ENCODE assay signal across 12 mouse cellular contexts in the genomic region with DNA sequence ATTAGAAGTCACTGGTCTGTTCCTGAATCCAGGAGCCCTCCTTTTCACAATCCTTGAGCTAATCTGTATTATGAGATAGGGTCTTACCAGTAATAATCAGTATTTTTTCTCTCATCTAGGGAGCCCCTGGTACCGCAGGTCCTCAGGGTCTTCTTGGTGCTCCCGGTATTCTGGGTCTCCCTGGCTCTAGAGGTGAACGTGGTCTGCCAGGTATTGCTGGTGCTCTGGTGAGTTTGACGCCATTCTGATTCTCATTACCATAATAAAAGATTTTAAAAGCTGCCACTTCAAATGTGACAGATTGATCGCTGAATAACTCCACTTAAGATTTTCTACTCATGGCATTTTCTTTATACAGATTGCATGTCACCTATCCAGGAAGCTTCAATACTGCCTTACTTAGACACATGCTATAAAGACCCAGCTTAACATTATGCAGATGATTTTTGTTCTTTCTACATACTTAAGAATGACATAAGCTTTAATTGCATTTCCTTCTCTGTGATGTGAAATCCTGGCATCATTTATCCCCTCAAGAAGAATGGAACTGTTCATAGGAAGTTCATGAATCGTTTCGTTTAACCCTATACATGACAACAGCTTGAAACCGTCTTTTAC.
"Had no signal": no experiment of that assay in that cellular context is flagged by ENCODE, and none has a peak within 500 bp of the region (broad histone marks: within the 10 kb centered on the region; RNA-seq: fewer than 3 reads in every experiment).

No protein-coding gene starts in this region.

- H3K9ac ChIP-seq: limb, embryonic 13.5 days; liver, embryonic 15.5 days; midbrain, embryonic 13.5 days had no signal

- H3K9me3 ChIP-seq: limb, embryonic 13.5 days; liver, embryonic 15.5 days; midbrain, embryonic 13.5 days had no signal

- H3K4me1 ChIP-seq: limb, embryonic 13.5 days; liver, embryonic 15.5 days; midbrain, embryonic 13.5 days had no signal

- ATAC-seq: lung, postnatal 0 days; midbrain, embryonic 13.5 days had no signal

- H3K36me3 ChIP-seq: liver, embryonic 15.5 days; midbrain, embryonic 13.5 days had no signal

- H3K4me3 ChIP-seq: limb, embryonic 13.5 days; liver, embryonic 15.5 days; midbrain, embryonic 13.5 days had no signal

- H3K4me2 ChIP-seq: limb, embryonic 13.5 days; liver, embryonic 11.5 days; liver, embryonic 15.5 days; midbrain, embryonic 13.5 days had no signal

- H3K27me3 ChIP-seq: limb, embryonic 13.5 days; liver, embryonic 15.5 days; midbrain, embryonic 13.5 days had no signal

- DNase-seq: kidney, postnatal 25 days; layer of hippocampus, adult 9-11 months; layer of hippocampus, postnatal 36 days; lung, adult 2 months; lung, postnatal 36 days; right cerebral cortex, postnatal 14 days; thymus, postnatal 36 days had no signal

- H3K27ac ChIP-seq: limb, embryonic 13.5 days; liver, embryonic 15.5 days; midbrain, embryonic 13.5 days had no signal
